Mouse (Mus musculus) retina, embryonic 14.5 days (tissue): ENCODE results near the gene Nrp1.

Experiments
- DNase-seq: peaks from one replicate; pipeline ENCODE4 v3.0.0-alpha.2; 2015; ENCODE audit warnings: low spot score

Gene Nrp1

DNA sequence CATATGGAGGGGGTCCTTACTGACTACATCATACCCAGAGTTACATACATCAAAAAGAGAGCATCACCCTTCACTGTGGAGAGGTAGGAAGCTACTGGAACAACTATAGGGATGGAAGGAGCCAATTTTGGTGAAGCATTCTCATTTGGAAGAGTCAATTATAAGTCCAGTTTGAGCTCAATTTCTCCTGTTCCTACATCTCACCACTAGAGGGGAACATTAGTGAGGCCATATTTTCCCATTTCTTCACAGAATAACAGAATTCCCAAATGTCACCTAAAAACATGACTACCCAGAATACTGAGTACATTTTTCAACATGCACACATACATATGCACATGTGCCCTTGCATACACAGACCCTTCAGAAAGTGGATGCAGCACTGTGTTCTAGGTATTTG is 152.6 kb downstream of the Nrp1 start:
- DNase-seq, result no peak

DNA sequence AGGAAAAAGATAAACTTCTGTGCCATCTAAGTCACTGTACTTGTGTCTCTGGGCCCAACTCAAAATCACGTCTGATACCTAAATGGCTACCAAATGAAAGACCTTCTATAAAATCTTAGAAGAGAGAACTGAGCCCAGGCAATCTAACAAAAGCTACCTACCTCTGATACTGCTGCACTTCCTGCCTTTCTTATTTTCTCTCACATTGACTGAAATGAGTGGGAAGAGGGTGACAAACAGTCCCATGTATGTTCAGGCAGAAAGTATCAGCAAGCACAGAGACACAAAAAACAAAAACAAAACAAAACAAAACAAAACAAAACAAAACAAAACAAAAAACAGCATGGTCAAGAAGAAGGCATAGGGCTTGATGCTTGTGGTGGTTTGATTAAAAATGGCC is 153.3 kb downstream of the Nrp1 start:
- DNase-seq, result no peak

DNA sequence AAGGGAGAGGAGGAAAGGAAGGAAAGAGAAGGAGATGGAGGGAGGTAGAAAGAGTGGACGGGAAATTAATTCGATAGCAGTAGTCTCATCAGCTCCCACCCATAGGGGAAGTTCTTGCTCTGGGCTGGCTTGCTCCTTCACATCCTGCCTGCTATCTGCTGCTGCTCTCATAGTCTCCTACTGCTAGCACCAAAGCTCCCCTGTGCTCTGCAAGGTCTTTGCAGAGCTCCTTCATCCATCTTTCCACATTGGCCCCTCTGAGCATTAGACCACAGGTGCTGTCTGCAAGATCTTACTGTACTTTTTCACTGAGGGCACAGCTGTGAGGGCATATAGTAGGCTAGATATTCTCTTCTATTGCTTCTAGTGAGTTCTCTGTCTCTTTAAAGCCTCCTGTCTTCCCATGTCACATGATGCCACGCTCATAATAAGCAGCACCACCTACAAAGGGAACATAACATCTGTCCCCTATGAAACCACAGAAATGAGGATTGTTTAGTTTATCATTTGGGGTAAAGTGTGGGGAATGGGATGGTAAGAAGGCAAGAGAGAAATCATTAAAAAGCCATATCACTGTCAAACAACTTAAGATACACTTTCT is 158.5 kb downstream of the Nrp1 start:
- DNase-seq, result no peak

DNA sequence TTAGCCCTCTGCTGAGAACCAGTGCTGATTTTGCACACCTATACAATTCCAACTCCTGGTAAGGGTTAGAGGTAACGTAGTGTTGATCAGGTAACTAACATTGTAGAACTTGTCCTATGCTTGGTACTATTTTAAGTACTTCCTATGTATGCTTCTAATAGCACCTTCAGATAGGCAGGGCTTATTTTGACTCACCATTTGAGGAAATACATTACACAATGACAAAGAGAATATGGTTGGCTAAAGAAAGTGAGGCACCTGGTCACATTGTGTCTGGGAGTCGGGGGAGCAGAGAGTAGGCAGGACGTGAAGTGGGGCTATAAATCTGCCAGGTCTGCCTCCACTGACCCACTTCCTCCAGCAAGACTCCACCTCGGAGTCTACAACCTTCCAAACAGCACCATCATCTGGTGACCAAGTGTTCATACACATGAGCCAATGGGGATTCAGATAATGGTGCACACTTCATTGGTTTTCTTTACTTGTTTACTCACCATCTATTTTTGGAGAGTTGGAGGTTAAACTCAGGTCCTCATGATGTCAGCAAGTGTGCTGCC is 159.2 kb downstream of the Nrp1 start:
- DNase-seq, result no peak

DNA sequence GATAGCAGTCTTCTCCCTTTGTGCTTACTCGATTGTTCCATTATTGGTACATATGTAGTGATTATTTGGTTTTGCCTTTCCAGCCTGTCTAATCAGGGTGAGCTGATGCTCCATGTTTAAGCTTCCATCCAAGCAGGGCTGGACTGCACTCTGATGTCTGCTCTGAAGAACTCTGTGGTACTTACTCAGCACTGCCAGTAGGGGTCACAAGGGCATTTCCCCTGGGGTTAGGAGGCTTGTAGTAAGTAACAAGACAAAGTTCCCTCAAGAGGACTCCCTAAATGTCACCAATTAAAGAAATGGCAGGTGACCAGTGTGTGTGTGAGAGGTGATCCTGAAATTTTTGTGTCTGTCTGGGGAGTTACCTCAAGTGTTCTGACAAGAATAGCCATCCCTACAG is 161.0 kb downstream of the Nrp1 start:
- DNase-seq, result peak; percentile 49

DNA sequence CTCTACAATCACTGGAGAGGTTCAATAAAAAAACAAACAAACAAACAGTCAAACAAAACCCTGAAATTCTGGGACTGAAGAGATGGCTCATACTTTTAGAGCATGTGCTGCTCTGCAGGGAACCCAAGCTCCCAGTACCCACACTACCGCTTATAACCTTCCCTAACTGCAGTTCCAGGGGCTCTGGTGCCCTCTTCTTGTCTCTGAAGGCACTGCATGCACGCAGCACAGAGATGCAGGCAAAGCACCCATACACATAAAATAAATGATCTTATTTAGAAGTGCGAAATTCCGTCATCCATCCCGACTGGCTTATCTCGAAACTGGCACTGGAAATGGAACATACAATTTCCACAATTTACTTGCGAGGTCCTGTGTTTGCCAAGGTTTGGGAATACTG is 165.4 kb downstream of the Nrp1 start:
- DNase-seq, result no peak

DNA sequence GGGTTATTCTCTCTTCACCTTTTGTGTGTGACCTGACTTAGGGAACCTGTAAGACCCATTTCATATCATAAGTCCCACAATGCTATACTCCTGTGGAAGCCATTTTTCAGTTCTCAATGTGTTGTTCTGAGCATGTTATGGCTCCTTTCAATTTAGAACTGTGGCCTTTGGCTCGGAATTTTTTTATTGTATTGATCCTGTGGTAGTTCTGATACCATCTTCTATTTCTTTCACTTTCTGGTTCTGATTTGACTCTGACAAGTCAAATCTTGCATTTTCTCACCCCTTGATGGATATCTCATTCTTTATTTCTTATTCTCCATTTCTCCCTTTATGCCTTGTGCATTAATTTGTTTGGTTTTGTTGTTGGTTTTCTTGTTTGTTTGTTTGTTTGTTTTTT is 167.5 kb downstream of the Nrp1 start:
- DNase-seq, result no peak

DNA sequence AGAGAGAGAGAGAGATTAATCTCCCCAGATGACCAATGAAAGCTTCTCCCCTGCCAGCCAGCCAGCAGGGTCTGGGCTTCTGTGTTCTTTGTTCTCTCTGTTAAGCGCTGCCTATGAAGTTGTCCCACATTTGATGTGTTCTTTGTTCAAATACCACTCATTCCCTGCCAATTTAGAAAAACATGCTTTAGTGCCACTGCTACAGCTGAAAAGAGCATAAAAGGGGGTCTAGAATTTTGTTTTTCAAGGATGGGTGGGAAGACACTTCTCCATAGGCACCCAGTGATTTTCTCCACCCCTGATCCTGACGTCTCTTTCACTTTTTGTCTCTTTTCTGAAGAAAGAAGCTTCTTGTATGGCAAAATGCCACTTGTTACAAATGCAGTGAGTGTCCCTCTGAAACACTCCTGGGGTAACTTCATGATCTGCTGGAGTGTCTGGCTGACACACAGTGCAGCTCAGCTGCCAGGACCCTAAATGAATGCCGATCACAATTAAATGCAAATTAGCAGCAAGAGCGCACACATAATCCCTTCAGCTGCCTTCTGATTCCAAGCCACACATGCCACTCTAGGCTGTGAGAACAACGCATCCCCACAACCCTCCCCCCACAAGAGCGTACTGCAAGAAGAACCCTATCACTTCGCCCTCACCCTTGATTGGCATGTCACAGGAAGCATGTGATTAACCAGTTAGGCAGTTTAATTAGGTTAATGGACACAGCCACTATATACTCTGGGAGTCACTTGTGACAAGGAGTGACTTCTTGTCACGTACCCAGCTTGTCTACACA is 170.4 kb downstream of the Nrp1 start:
- peak; percentile 63 for DNase-seq

DNA sequence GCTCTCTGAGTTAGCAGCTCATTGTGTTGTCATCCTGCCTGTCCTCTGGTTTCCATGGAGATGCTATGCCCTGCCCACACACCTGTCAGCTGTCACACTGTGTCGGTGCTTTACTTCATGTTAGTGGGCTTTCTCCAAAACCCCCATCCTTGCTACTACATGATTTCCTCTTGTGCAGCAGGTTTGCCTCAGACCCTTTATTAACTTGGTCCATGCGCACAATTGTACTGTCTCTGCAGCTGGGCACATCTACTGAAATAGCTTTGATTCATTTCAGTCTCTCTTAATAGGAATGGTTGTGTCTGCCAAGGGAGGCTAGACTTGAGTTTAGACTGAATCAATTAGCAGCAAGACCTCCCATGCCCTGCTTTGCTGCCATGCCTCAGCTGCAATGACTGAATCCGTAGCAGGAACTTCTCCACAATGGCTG is 176.1 kb downstream of the Nrp1 start:
- DNase-seq, result no peak

DNA sequence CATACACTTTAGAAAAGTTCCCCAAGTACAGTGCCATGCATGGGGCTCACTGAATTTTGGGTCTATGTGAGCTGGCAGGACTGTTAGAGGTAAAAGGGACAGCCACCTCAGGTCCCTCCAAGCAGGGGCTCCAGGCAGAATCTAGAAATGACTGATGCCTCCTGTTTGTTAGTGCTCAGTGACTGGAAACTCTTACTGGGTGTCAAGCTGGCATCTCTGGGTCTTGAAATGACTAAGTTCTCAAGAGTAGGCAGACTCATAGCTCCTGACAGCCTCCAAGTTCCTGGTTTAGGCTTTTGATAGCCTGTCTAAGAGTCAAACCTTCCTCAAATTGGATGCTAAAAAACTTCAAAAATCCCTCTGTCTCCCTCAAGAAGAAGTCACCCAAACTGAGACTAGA is 177.3 kb downstream of the Nrp1 start:
- no peak for DNase-seq

DNA sequence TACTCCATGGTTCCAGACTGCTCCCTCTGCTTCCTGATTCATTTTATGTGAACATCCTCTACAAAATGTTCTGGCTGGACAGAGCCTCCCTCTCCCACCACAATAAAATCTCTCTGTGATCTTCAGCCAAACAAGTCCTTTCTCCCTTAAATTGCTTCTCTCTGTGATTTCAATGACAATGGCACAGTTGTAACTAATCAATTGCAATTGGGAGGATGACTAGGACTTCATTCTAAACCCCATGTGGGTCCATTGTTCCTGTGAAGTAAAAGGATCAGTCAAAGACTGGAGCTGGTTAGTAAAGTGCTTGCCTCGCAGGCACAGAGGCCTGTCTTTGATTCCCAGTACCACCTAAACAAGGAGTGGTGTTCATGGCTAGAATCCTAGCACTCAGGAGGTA is 180.0 kb downstream of the Nrp1 start:
- no peak for DNase-seq

DNA sequence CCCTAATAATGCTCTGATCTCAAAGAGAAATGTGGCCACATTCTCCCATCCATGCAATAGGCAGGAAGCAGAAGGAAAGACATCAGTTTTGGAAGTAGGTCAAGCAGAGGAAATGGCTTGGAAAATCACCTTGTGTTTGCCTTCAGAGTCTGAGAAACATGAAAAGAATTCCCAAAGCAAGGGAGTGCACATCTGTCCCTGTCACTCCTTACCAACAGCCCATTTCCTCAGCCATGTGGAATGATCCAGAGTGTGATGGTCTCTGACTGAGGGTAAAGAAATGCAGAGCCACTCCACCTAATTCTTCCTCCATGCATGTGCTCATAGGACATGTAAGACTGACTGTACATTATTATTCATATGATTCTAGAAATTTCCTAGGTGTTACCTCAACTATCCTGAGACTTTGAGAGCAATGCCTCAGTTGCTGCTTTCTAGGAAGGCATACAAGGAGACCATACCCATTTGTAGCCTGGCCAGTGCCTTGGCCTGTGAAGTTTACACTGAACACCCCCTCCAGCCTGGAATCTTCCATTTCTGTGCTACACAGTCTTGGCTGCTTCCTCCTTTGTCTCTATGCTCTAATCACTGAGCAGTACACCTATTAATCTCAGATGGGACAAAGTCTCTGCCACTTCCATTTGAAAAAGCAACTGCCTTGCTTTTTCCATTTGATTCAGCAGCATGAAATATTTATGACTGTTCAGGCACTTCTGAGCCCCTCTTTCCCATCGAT is 183.1 kb downstream of the Nrp1 start:
- peak; percentile 56 for DNase-seq

DNA sequence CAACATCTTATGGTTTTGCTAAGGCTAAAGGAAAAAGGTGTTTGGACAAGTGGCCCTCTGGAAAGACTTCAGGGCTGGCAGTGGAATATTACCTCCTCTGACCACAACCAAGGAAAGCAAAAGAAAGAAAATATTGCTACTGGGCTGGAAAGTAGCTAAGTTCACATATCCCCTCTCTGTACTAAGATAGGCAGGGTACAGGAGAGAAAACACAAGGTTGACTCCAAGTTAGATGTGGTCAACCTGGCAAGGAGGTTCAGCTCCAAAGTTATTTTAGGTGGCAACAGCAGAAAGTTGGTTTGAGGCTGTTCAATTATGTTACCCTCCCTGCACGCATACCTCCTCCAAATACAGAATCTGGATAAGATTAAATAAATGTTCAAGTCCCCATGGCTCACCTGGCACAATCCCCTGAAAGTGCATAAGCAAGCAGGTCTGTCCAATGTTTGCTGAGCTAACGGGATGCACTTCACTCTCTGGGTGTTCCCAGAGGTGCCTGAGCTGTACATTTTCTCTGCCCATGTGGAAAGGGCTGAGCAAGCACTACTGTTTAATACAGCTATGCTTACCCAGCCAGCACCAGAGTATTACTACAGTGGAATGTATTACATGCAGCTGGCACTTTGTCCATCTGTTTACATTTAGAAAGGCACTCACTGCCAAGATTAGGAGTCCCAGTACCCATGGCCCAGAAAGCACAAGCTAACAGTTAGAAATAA is 185.9 kb downstream of the Nrp1 start:
- DNase-seq, result no peak

DNA sequence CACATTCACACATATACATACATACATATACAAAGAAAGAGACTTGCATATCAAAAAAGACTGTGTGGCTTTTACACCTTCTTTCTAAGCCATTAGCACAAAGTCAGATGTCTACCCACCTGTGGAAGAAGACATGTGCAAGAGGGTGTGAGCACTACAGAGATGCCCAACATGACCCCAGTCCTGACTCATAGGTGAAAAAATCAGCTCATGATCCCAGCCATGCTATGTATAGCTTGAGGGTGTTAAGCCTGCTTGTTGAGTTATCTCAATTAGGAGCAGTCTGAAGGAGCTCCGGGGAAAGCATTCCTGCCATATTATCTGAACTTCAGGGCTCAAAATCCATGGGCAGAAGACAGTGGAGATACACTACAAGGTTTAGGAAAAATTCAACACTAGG is 187.9 kb downstream of the Nrp1 start:
- no peak for DNase-seq

DNA sequence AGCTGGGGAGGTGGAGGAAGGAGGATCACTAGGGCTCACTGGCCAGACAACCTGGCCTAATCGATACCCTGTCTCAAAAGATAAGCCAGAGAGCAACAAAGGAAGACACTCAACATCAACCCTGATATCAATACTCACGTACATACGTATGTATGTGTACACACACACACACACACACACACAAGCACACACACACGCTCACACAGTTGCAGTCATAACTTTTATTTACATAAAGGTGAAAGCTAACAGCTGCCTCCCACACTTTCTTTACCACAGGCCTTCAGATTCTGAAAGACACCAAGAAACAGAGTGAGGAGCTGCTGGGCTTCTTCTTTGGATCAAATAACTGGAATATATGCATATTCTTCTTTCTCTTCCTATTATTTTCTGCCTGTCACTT is 189.0 kb downstream of the Nrp1 start:
- no peak for DNase-seq

DNA sequence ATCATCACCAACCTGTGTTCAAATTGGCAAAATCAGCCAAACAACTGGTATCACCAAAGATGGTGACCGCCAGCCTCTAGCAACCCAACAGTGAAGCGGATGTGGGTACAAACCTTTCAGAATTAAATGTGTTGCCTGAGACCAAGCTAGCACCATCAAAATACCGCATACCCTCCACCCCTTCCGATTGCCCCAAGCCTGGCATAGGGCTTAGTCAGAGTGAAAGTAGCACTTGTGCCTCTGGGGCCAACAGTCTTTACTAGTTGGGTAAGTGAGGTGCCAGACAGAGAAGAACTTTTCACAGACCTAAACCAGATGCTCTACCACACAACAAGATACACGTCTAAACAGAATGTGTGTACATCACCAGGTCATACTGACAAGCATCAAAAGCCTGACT is 191.3 kb downstream of the Nrp1 start:
- DNase-seq, result no peak

DNA sequence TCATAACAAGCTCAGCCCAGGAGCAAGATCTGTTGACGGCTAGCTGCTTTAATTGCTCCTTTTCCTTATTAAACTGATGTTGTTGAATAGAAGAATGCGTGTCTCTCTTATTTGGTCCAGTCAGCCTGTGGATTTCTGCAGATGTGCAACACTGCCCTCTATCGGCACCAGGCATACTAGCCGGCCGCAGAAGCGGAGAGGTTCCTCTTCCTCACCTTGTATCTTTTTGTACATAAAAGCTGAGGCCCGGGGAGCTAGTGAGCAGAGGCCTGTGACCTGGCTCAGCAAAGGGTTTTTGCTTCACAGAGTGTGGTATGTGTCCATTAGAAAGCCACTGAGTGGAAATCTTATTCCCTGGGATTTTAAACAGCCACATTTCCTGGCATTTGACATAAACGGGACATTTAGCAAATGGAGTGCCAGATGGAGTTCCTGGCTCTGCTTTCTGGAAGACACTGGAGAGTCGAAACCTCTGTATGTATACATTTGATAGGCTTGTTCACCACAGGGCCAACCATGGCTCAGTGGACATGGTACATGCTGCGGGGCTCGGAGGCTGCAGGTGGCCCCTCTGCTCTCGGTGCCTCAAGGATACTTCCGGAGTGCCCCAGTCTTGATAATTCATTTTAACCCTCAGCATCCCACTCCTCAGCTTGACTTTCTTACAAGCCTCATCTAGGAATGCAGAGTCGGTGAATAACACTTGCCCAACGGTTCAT is 193.2 kb downstream of the Nrp1 start:
- peak; percentile 80 for DNase-seq
